Mouse (Mus musculus): ENCODE results near the gene Ccdc180.

DNA sequence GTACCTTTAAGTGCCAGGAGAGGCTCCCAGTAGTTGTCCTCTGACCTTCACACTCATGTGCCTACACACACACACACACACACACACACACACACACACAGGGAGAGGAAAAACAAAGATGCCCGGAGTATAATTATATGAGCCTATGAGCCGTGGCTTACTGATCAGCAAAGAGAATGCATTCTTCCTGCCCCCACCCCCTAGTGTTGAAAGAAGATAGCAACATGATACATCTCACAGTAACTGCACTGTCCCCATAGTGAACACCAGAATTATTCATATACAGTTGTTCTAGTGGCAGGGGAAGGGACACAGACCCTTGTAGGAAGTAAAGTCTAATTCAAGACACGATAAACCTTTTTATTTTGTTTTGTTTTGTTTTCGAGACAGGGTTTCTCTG is 19.8 kb downstream of the Ccdc180 start:
- TF ChIP-seq POLR2A (IDR thresholded peaks at IDR 0.05; ENCODE audit: insufficient read length, low read depth): no peak
- TF ChIP-seq TCF3 (IDR thresholded peaks at IDR 0.05; ENCODE audit: insufficient read length, low read depth): no peak
- TF ChIP-seq TCF12 (IDR thresholded peaks at IDR 0.05; ENCODE audit: insufficient read depth, poor library complexity, severe bottlenecking): no peak
- TF ChIP-seq E2F4 (IDR thresholded peaks at IDR 0.05; ENCODE audit: insufficient read depth): no peak
- no peak for TF ChIP-seq MYOD1 (IDR thresholded peaks at IDR 0.05; ENCODE audit: control insufficient read depth in 1 of 3, insufficient read length in 2 of 3, low read depth in 2 of 3)
- TF ChIP-seq CEBPB (IDR thresholded peaks at IDR 0.05; ENCODE audit: insufficient read depth, poor library complexity, severe bottlenecking): no peak
- no peak for TF ChIP-seq MAX (IDR thresholded peaks at IDR 0.05; ENCODE audit: low read depth)
- TF ChIP-seq USF1 (IDR thresholded peaks at IDR 0.05; ENCODE audit: low read depth): no peak
- no peak for TF ChIP-seq REST (IDR thresholded peaks at IDR 0.05; ENCODE audit: insufficient read depth, insufficient read length)
- TF ChIP-seq POLR2AphosphoS2 (IDR thresholded peaks at IDR 0.05; ENCODE audit: insufficient read length, low read depth): no peak
- no peak for TF ChIP-seq SRF (IDR thresholded peaks at IDR 0.05; ENCODE audit: control insufficient read depth, insufficient read length, low read depth)
- no peak for TF ChIP-seq MYOG (IDR thresholded peaks at IDR 0.05; ENCODE audit: control insufficient read depth in 1 of 3, insufficient read depth in 1 of 3, insufficient read length in 2 of 3, low read depth in 2 of 3)
